Mouse (Mus musculus) liver, adult 2 months (tissue): ENCODE measurements at regions not wholly inside any gene's neighbourhood (a gene's known extent, or its start where the extent isn't known, plus 50 kb on each side); places are given as distances from the start of the nearest gene placed in this dataset.

Experiments
- DNase-seq: peaks from one replicate; pipeline ENCODE4 v3.0.0-alpha.2; 2011; ENCODE audit warnings: low read depth, low spot score; ENCODE audit errors: extremely low read depth
- H3K27ac ChIP-seq: fragments of 200-500 bp; replicated peaks from 2 replicates; pipeline ENCODE4 v1.5.1; 2012; ENCODE audit warnings: low read depth, mild to moderate bottlenecking, control low read depth, inconsistent platforms, low read length; ENCODE audit not compliant: insufficient read depth
- H3K27me3 ChIP-seq: fragments of 200-500 bp; 2 replicates; pipeline ENCODE4 v1.6.1; 2012; ENCODE audit warnings: mild to moderate bottlenecking, moderate library complexity, low read length, inconsistent platforms; ENCODE audit not compliant: control insufficient read depth, insufficient read depth
- H3K36me3 ChIP-seq: fragments of 200-500 bp; 2 replicates; pipeline ENCODE4 v1.6.1; 2012; ENCODE audit warnings: low read length, inconsistent platforms; ENCODE audit not compliant: control insufficient read depth, insufficient read depth
- H3K4me1 ChIP-seq: fragments of 200-500 bp; 2 replicates; pipeline ENCODE4 v1.6.1; 2011; ENCODE audit warnings: low read length; ENCODE audit not compliant: control insufficient read depth, insufficient read depth
- H3K4me3 ChIP-seq: fragments of 200-500 bp; 2 replicates; pipeline ENCODE4 v1.5.1; 2011; ENCODE audit warnings: low read depth, mild to moderate bottlenecking, control low read depth, low read length, moderate library complexity; ENCODE audit not compliant: insufficient read depth
- H3K79me2 ChIP-seq: fragments of 200-500 bp; 2 replicates; pipeline ENCODE4 v1.6.1; 2012; ENCODE audit warnings: inconsistent platforms, mild to moderate bottlenecking, low read length, moderate library complexity; ENCODE audit not compliant: control insufficient read depth, insufficient read depth
- H3K9ac ChIP-seq: fragments of 200-500 bp; 2 replicates; pipeline ENCODE4 v1.6.1; 2012; ENCODE audit warnings: low read depth, mild to moderate bottlenecking, control low read depth, inconsistent platforms, low read length
- CTCF ChIP-seq: fragments of 200-500 bp; IDR thresholded peaks from 2 replicates; pipeline ENCODE4 v1.5.1; 2011; ENCODE audit warnings: low read depth, low read length, control low read depth
- POLR2A ChIP-seq: fragments of 200-500 bp; IDR thresholded peaks from 2 replicates; pipeline ENCODE4 v1.6.1; 2011; ENCODE audit warnings: low read length, control low read depth; ENCODE audit not compliant: insufficient read depth; ENCODE audit errors: extremely low read depth
- WGBS: fragments of 180-500 bp; shearing (Covaris S2); methylation state at CpG from one replicate; pipeline ENCODE4 v1.1.7; 2018; 5-methylcytosine and 5-hydroxymethylcytosine counted together

GRCm38 (mm10) chr2:124727979-124728378 lies 339.9 kb upstream of the Slc24a5 start:
- 93% methylated on average over 5 of the region's 5 CpGs for WGBS

GRCm38 (mm10) chr2:124732593-124732992 lies 335.3 kb upstream of the Slc24a5 start:
- TF ChIP-seq POLR2A (no peak), CTCF (no peak)
- 78% methylated on average over 2 of the region's 2 CpGs for WGBS
- H3K4me3 ChIP-seq, result no peak overlapping the region

More at GRCm38 (mm10) chr2:124727979-124728378, 339.9 kb upstream of the Slc24a5 start:
- DNase-seq, result no peak
- H3K4me1 ChIP-seq, result no peaks in the 10 kb centered on the region
- H3K27me3 ChIP-seq, result no peaks in the 10 kb centered on the region
- TF ChIP-seq POLR2A (no peak), CTCF (no peak)
- no peak overlapping the region for H3K4me3 ChIP-seq
- H3K27ac ChIP-seq, result no peak overlapping the region
- H3K9ac ChIP-seq, result no peak overlapping the region
- H3K36me3 ChIP-seq, result no peaks in the 10 kb centered on the region
- H3K79me2 ChIP-seq, result no peaks in the 10 kb centered on the region

GRCm38 (mm10) chr2:124740848-124741247 lies 327.1 kb upstream of the Slc24a5 start:
- no peak for TF ChIP-seq POLR2A
- no peak for TF ChIP-seq CTCF
- Histone ChIP-seq H3K36me3 (no peaks in the 10 kb centered on the region), H3K9ac (no peak overlapping the region), H3K4me1 (peaks cover 4% of the 10 kb centered on the region; the same call in 1 of the 2 replicates), H3K4me3 (no peak overlapping the region), H3K27ac (peak overlapping the region; percentile 72), H3K27me3 (no peaks in the 10 kb centered on the region), H3K79me2 (no peaks in the 10 kb centered on the region)
- WGBS, result 61% methylated on average over 13 of the region's 13 CpGs
- DNase-seq, result peak; percentile 22

More at GRCm38 (mm10) chr2:124732593-124732992, 335.3 kb upstream of the Slc24a5 start:
- no peaks in the 10 kb centered on the region for H3K4me1 ChIP-seq
- no peaks in the 10 kb centered on the region for H3K79me2 ChIP-seq
- DNase-seq, result no peak
- H3K27me3 ChIP-seq, result no peaks in the 10 kb centered on the region
- H3K9ac ChIP-seq, result no peak overlapping the region
- H3K36me3 ChIP-seq, result no peaks in the 10 kb centered on the region
- no peak overlapping the region for H3K27ac ChIP-seq

GRCm38 (mm10) chr2:124742964-124743363 lies 325.0 kb upstream of the Slc24a5 start:
- H3K4me3 ChIP-seq, result no peak overlapping the region
- no peak for TF ChIP-seq POLR2A
- no peak for TF ChIP-seq CTCF
- no peak overlapping the region for H3K27ac ChIP-seq
- H3K9ac ChIP-seq, result no peak overlapping the region
- DNase-seq, result no peak
- H3K36me3 ChIP-seq, result no peaks in the 10 kb centered on the region
- 89% methylated on average over 2 of the region's 2 CpGs for WGBS
- H3K79me2 ChIP-seq, result no peaks in the 10 kb centered on the region
- H3K27me3 ChIP-seq, result no peaks in the 10 kb centered on the region
- peaks cover 4% of the 10 kb centered on the region; the same call in 1 of the 2 replicates for H3K4me1 ChIP-seq

- Histone ChIP-seq H3K9ac (no peak overlapping the region), H3K27me3 (no peaks in the 10 kb centered on the region), H3K79me2 (no peaks in the 10 kb centered on the region), H3K27ac (no peak overlapping the region), H3K4me3 (no peak overlapping the region), H3K4me1 (peaks cover 4% of the 10 kb centered on the region; the same call in 1 of the 2 replicates), H3K36me3 (no peaks in the 10 kb centered on the region)
- WGBS, result 76% methylated on average over 2 of the region's 2 CpGs
- no peak for DNase-seq
- TF ChIP-seq CTCF (no peak), POLR2A (no peak)
Observed at GRCm38 (mm10) chr2:124745045-124745444, 322.9 kb upstream of the Slc24a5 start.

GRCm38 (mm10) chr2:124747119-124747518 lies 320.8 kb upstream of the Slc24a5 start:
- H3K4me1 ChIP-seq, result no peaks in the 10 kb centered on the region
- no peaks in the 10 kb centered on the region for H3K36me3 ChIP-seq
- H3K27ac ChIP-seq, result no peak overlapping the region
- no peaks in the 10 kb centered on the region for H3K27me3 ChIP-seq
- DNase-seq, result no peak
- H3K4me3 ChIP-seq, result no peak overlapping the region
- no peaks in the 10 kb centered on the region for H3K79me2 ChIP-seq
- 97% methylated on average over 1 of the region's 1 CpGs for WGBS
- TF ChIP-seq POLR2A (no peak), CTCF (no peak)
- no peak overlapping the region for H3K9ac ChIP-seq
